Mouse (Mus musculus): ENCODE measurements around the gene Snx6. TPM values are rescaled to one million over a fixed set of nuclear protein-coding genes. Genes with fewer than 3 reads are reported as not detected.
"Not testable (repeated sequence)": the region's sequence is repeated elsewhere in the genome, so short reads cannot be mapped to it uniquely, and the experiment has no call there.

The Snx6 gene
- polyA plus RNA-seq, 1 experiment from 2014 or later = 245 TPM

- Histone ChIP-seq H3K4me2 (replicated peaks; ENCODE audit: low read depth, low read length) (no peak overlapping the region), H3K27ac (ENCODE audit: low read depth, low read length) (no peak overlapping the region), H3K9ac (ENCODE audit: low read depth, low read length) (no peak overlapping the region), H3K4me1 (replicated peaks; ENCODE audit: control insufficient read depth, insufficient read depth, low read length) (no peaks in the 10 kb centered on the region), H3K27me3 (ENCODE audit: control insufficient read depth, insufficient read depth, low read length) (no peaks in the 10 kb centered on the region), H3K36me3 (ENCODE audit: control insufficient read depth, insufficient read depth, low read length) (peaks cover 9% of the 10 kb centered on the region; the same call in 1 of the 2 replicates), H3K4me3 (ENCODE audit: low read depth, low read length) (no peak overlapping the region), H3K9me3 (ENCODE audit: control insufficient read depth, low read length) (no peaks in the 10 kb centered on the region)
- 96% methylated on average over 12 of the region's 12 CpGs for WGBS
- no peak for ATAC-seq (ENCODE audit: low FRiP score)
- no peak for DNase-seq (ENCODE audit: low spot score)
Observed at GRCm38 (mm10) chr12:54763624-54764023, 31.9 kb downstream of the Snx6 start.

- H3K4me3 ChIP-seq (ENCODE audit: low read depth, low read length) = no peak overlapping the region
- 86% methylated on average over 1 of the region's 1 CpGs for WGBS
- no peaks in the 10 kb centered on the region for H3K4me1 ChIP-seq (replicated peaks; ENCODE audit: control insufficient read depth, insufficient read depth, low read length)
- no peak overlapping the region for H3K27ac ChIP-seq (ENCODE audit: low read depth, low read length)
- H3K36me3 ChIP-seq (ENCODE audit: control insufficient read depth, insufficient read depth, low read length) = peaks cover 9% of the 10 kb centered on the region; the same call in 1 of the 2 replicates
- no peak for DNase-seq (ENCODE audit: low spot score)
- no peaks in the 10 kb centered on the region for H3K9me3 ChIP-seq (ENCODE audit: control insufficient read depth, low read length)
- no peak overlapping the region for H3K9ac ChIP-seq (ENCODE audit: low read depth, low read length)
- no peaks in the 10 kb centered on the region for H3K27me3 ChIP-seq (ENCODE audit: control insufficient read depth, insufficient read depth, low read length)
- H3K4me2 ChIP-seq (replicated peaks; ENCODE audit: low read depth, low read length) = no peak overlapping the region
- no peak for ATAC-seq (ENCODE audit: low FRiP score)
Observed at GRCm38 (mm10) chr12:54760676-54761075, 34.8 kb downstream of the Snx6 start.

GRCm38 (mm10) chr12:54758846-54759245 lies 36.7 kb downstream of the Snx6 start:
- Histone ChIP-seq H3K4me2 (replicated peaks; ENCODE audit: low read depth, low read length) (no peak overlapping the region), H3K36me3 (ENCODE audit: control insufficient read depth, insufficient read depth, low read length) (peaks cover 6% of the 10 kb centered on the region; the same call in 1 of the 2 replicates), H3K27ac (ENCODE audit: low read depth, low read length) (no peak overlapping the region), H3K27me3 (ENCODE audit: control insufficient read depth, insufficient read depth, low read length) (no peaks in the 10 kb centered on the region), H3K9me3 (ENCODE audit: control insufficient read depth, low read length) (no peaks in the 10 kb centered on the region), H3K4me1 (replicated peaks; ENCODE audit: control insufficient read depth, insufficient read depth, low read length) (no peaks in the 10 kb centered on the region), H3K4me3 (ENCODE audit: low read depth, low read length) (no peak overlapping the region), H3K9ac (ENCODE audit: low read depth, low read length) (no peak overlapping the region)
- DNase-seq (ENCODE audit: low spot score) (no peak), ATAC-seq (ENCODE audit: low FRiP score) (no peak)
- WGBS = 98% methylated on average over 2 of the region's 2 CpGs

GRCm38 (mm10) chr12:54748647-54749046 lies 46.9 kb downstream of the Snx6 start:
- ATAC-seq (ENCODE audit: low FRiP score) (no peak), DNase-seq (ENCODE audit: low spot score) (no peak)
- Histone ChIP-seq H3K4me2 (replicated peaks; ENCODE audit: low read depth, low read length) (no peak overlapping the region), H3K36me3 (ENCODE audit: control insufficient read depth, insufficient read depth, low read length) (peaks cover 5% of the 10 kb centered on the region; the same call in 1 of the 2 replicates), H3K4me1 (replicated peaks; ENCODE audit: control insufficient read depth, insufficient read depth, low read length) (no peaks in the 10 kb centered on the region), H3K27ac (ENCODE audit: low read depth, low read length) (no peak overlapping the region), H3K9me3 (ENCODE audit: control insufficient read depth, low read length) (no peaks in the 10 kb centered on the region), H3K27me3 (ENCODE audit: control insufficient read depth, insufficient read depth, low read length) (no peaks in the 10 kb centered on the region), H3K9ac (ENCODE audit: low read depth, low read length) (no peak overlapping the region), H3K4me3 (ENCODE audit: low read depth, low read length) (no peak overlapping the region)
- 96% methylated on average over 8 of the region's 8 CpGs for WGBS

GRCm38 (mm10) chr12:54738661-54739243 lies 56.8 kb downstream of the Snx6 start:
- not testable (repeated sequence) for H3K9ac ChIP-seq (ENCODE audit: low read depth, low read length); H3K36me3 ChIP-seq (ENCODE audit: control insufficient read depth, insufficient read depth, low read length); H3K27me3 ChIP-seq (ENCODE audit: control insufficient read depth, insufficient read depth, low read length); H3K27ac ChIP-seq (ENCODE audit: low read depth, low read length); DNase-seq (ENCODE audit: low spot score); H3K4me3 ChIP-seq (ENCODE audit: low read depth, low read length); H3K4me1 ChIP-seq (replicated peaks; ENCODE audit: control insufficient read depth, insufficient read depth, low read length); H3K4me2 ChIP-seq (replicated peaks; ENCODE audit: low read depth, low read length); H3K9me3 ChIP-seq (ENCODE audit: control insufficient read depth, low read length)
- peak; percentile 60 for ATAC-seq (ENCODE audit: low FRiP score)
- 0% methylated on average over 8 of the region's 33 CpGs for WGBS

- peak; percentile 84 for ATAC-seq (ENCODE audit: low FRiP score)
- H3K36me3 ChIP-seq (ENCODE audit: control insufficient read depth, insufficient read depth, low read length); H3K27ac ChIP-seq (ENCODE audit: low read depth, low read length); H3K9ac ChIP-seq (ENCODE audit: low read depth, low read length); H3K4me1 ChIP-seq (replicated peaks; ENCODE audit: control insufficient read depth, insufficient read depth, low read length); H3K4me2 ChIP-seq (replicated peaks; ENCODE audit: low read depth, low read length); H3K4me3 ChIP-seq (ENCODE audit: low read depth, low read length); H3K27me3 ChIP-seq (ENCODE audit: control insufficient read depth, insufficient read depth, low read length); H3K9me3 ChIP-seq (ENCODE audit: control insufficient read depth, low read length); DNase-seq (ENCODE audit: low spot score): not testable (repeated sequence)
- no CpG with 5 or more reads among the region's 21 CpGs for WGBS
Observed at GRCm38 (mm10) chr12:54737891-54738660, 57.4 kb downstream of the Snx6 start.

- H3K4me2 ChIP-seq (replicated peaks; ENCODE audit: low read depth, low read length); H3K9me3 ChIP-seq (ENCODE audit: control insufficient read depth, low read length); H3K27me3 ChIP-seq (ENCODE audit: control insufficient read depth, insufficient read depth, low read length); DNase-seq (ENCODE audit: low spot score); H3K9ac ChIP-seq (ENCODE audit: low read depth, low read length); H3K27ac ChIP-seq (ENCODE audit: low read depth, low read length); H3K36me3 ChIP-seq (ENCODE audit: control insufficient read depth, insufficient read depth, low read length); H3K4me1 ChIP-seq (replicated peaks; ENCODE audit: control insufficient read depth, insufficient read depth, low read length); H3K4me3 ChIP-seq (ENCODE audit: low read depth, low read length): not testable (repeated sequence)
- 0% methylated on average over 5 of the region's 49 CpGs for WGBS
- ATAC-seq (ENCODE audit: low FRiP score) = peak; percentile 67
Observed at GRCm38 (mm10) chr12:54734307-54735131, 61.0 kb downstream of the Snx6 start.

GRCm38 (mm10) chr12:54729140-54730059 lies 66.1 kb downstream of the Snx6 start:
- not testable (repeated sequence) for H3K9ac ChIP-seq (ENCODE audit: low read depth, low read length); H3K9me3 ChIP-seq (ENCODE audit: control insufficient read depth, low read length); H3K4me3 ChIP-seq (ENCODE audit: low read depth, low read length); DNase-seq (ENCODE audit: low spot score); H3K27ac ChIP-seq (ENCODE audit: low read depth, low read length); H3K36me3 ChIP-seq (ENCODE audit: control insufficient read depth, insufficient read depth, low read length); H3K27me3 ChIP-seq (ENCODE audit: control insufficient read depth, insufficient read depth, low read length); H3K4me2 ChIP-seq (replicated peaks; ENCODE audit: low read depth, low read length); H3K4me1 ChIP-seq (replicated peaks; ENCODE audit: control insufficient read depth, insufficient read depth, low read length)
- peak; percentile 94 for ATAC-seq (ENCODE audit: low FRiP score)
- no CpG with 5 or more reads among the region's 56 CpGs for WGBS

Measured in hindbrain, embryonic 11.5 days (tissue).